Mouse (Mus musculus) left cerebral cortex, postnatal 10 days (tissue): ENCODE measurements around the gene Gm10300. TPM values are rescaled to one million over a fixed set of nuclear protein-coding genes. Genes with fewer than 3 reads are reported as not detected.

Source experiments
- DNase-seq, 2 experiments: peaks; one replicate each; pipeline ENCODE4 v3.0.0; 2021 to 2022; ENCODE audit warnings: low spot score in 2 of 2, mixed read lengths in 1 of 2; ENCODE audit errors: extremely low spot score in 1 of 2
- intact Hi-C: fragments of 180-260 bp; cut with DNase I; formaldehyde crosslinking; loops from one replicate; pipeline ENCODE4 v1.15.1; 2025
- total RNA-seq, 2 experiments: library from RNA; stranded (reverse); gene quantifications; 2 replicates each; pipeline ENCODE4 v1.2.3; 2021

Gm10300 gene
- total RNA-seq, 2 experiments from 2014 or later, result 0.15 TPM; not detected in 1

DNA sequence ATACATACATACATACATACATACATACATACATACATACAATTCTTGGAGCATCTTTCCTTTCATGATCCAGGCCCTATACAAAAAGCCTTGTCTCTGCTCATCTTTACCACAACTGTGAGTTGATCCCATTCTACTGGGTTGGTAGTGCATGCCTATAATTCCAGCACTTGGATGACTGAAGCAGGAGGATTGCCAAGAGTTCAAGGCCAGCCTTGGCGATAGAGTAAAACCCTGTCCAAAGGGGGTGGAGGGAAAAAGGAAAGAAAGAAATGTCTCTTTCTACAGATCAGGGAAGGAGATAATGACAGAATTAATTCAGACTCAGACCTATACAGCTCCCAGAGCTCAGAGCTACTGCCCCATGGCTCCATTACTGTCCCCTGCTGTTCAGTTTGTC, 48.7 kb downstream of the Gm10300 start:
- intact Hi-C loops, result no loop called here
- DNase-seq, result no peak

Other genes with a start within 250 kb of the Gm10300 start
- 10 to 100 TPM; 81.6 to 89.3 TPM for gene Ptpru, start 236.4 kb upstream of the Gm10300 start, total RNA-seq
- 10 to 100 TPM; 37.2 to 37.9 TPM for gene Mecr, start 231.2 kb upstream of the Gm10300 start, total RNA-seq
- 10 to 100 TPM; 73.4 to 74.0 TPM for gene Srsf4, start 201.1 kb upstream of the Gm10300 start, total RNA-seq
- 1 to 10 TPM; 3.1 to 3.9 TPM for gene Tmem200b, start 152.9 kb upstream of the Gm10300 start, total RNA-seq
- gene Epb41, start 624 bp downstream of the Gm10300 start, total RNA-seq, result 10 to 100 TPM; 28.9 to 31.9 TPM
- gene Oprd1, start 69.8 kb downstream of the Gm10300 start, total RNA-seq, result 1 to 10 TPM; 7.7 to 8.0 TPM
- gene Ythdf2, start 137.6 kb downstream of the Gm10300 start, total RNA-seq, result 10 to 100 TPM; 47.4 to 49.4 TPM
- gene Gmeb1, start 186.9 kb downstream of the Gm10300 start, total RNA-seq, result 10 to 100 TPM; 26.2 to 29.3 TPM
- gene Taf12, start 199.7 kb downstream of the Gm10300 start, total RNA-seq, result 10 to 100 TPM; 13.9 to 15.4 TPM
- 1 to 10 TPM in 1 of 2 experiments, under 1 TPM in 1; 0.79 to 1.3 TPM for gene Rab42, start 228.7 kb downstream of the Gm10300 start, total RNA-seq